8 mouse cellular contexts compared by ENCODE assay signal in the genomic region with DNA sequence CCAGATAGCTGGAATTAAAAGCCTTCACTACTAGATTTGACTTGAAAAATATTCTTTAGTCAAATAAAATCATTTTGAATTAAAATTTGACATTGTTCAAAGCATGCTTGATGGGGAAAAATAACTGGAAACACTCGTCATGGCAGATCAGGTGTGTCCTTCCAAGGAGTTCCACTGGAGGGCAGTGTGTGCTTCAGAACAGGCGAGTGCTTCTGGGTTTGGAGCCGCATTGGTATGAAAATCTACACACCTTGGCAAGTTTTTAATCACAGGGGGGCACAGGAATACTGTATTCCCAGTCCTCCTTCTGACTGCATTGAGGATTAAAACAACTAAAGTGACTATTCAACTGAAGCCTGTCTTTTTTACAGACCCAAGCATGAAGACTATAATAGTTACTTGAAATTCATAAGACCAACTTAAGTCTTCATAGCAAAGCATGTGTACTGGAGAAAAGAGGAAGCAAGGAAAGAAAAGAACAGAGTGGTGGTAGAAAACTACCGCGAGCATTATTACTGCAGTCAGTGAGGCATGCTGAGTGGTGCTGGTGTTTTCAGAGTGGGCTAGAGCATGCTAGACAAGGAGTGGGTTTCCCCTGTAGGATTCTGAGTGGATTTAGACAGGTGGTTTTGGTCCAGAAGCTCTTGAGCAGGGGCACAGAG.
DNase-seq lines count a peak whose midpoint lies in the region; ATAC-seq and TF ChIP-seq lines count a peak whose summit lies in the region.

No protein-coding gene starts in this region.

- intact Hi-C loops in heart, adult 2 months (cut with DNase I): loop anchor here (1.0 to 5.0 kb wide), 3 partner anchors 571 to 795 kb away; no protein-coding TSS in a partner anchor

- H3K9ac ChIP-seq in heart, adult 2 months (ENCODE audit: low read depth, low read length): no peak overlapping the region
- no peak overlapping the region for H3K9ac ChIP-seq in hindbrain, embryonic 13.5 days

- DNase-seq in heart, adult 2 months: peak; percentile 17 to 45
- DNase-seq in heart, adult 11 months: no peak
- peak; percentile 84 for DNase-seq in brain, adult 2 months (ENCODE audit: low read depth, low spot score)
- DNase-seq in fibroblast of lung, adult 2 months (ENCODE audit: low read depth): peak; percentile 42
- peak; percentile 42 to 84 for DNase-seq in layer of hippocampus, postnatal 25 days (ENCODE audit: extremely low spot score in 1 of 2, low spot score in 1 of 2)
- peak; percentile 62 for DNase-seq in right cerebral cortex, postnatal 25 days

- H3K9me3 ChIP-seq in hindbrain, embryonic 13.5 days: no peaks in the 10 kb centered on the region

- WGBS in heart, adult 2 months: 19% methylated on average over 5 of the region's 5 CpGs
- 31% methylated on average over 5 of the region's 5 CpGs for WGBS in hindbrain, embryonic 13.5 days

- peak; percentile 81 for TF ChIP-seq CTCF in heart, adult 2 months (IDR thresholded peaks at IDR 0.05)

- H3K4me1 ChIP-seq in heart, adult 2 months (ENCODE audit: control insufficient read depth, insufficient read depth, low read length): no peaks in the 10 kb centered on the region
- H3K4me1 ChIP-seq in hindbrain, embryonic 13.5 days (replicated peaks): no peaks in the 10 kb centered on the region

- TF ChIP-seq EP300 in heart, adult 2 months (IDR thresholded peaks at IDR 0.05; ENCODE audit: insufficient read depth, low read depth, low read length): peak; percentile 53; the same call in 1 of the 2 replicates

- no peak overlapping the region for H3K4me2 ChIP-seq in hindbrain, embryonic 13.5 days

- no peaks in the 10 kb centered on the region for H3K27me3 ChIP-seq in heart, adult 2 months (ENCODE audit: control insufficient read depth, insufficient read depth, low read length)
- H3K27me3 ChIP-seq in hindbrain, embryonic 13.5 days: no peaks in the 10 kb centered on the region

- no peaks in the 10 kb centered on the region for H3K36me3 ChIP-seq in heart, adult 2 months (ENCODE audit: control insufficient read depth, insufficient read depth, low read length)
- H3K36me3 ChIP-seq in hindbrain, embryonic 13.5 days: no peaks in the 10 kb centered on the region

- peak; percentile 63; the same call in 1 of the 2 replicates for ATAC-seq in hindbrain, embryonic 13.5 days (ENCODE audit: low FRiP score)
- peak; percentile 92 for ATAC-seq in megakaryocyte progenitor cell, adult 5-6 weeks (replicated peaks; ENCODE audit: poor library complexity)

- no peak overlapping the region for H3K4me3 ChIP-seq in heart, adult 2 months
- H3K4me3 ChIP-seq in hindbrain, embryonic 13.5 days: no peak overlapping the region

- H3K27ac ChIP-seq in heart, adult 2 months: no peak overlapping the region
- H3K27ac ChIP-seq in hindbrain, embryonic 13.5 days: no peak overlapping the region

- H3K79me2 ChIP-seq in heart, adult 2 months (replicated peaks; ENCODE audit: control insufficient read depth, insufficient read depth, low read length): no peaks in the 10 kb centered on the region

- TF ChIP-seq POLR2A in heart, adult 2 months (IDR thresholded peaks at IDR 0.05; ENCODE audit: insufficient read depth, low read depth, low read length): no peak
